Mouse (Mus musculus): ENCODE results near the gene Stard10. TPM values are rescaled to one million over a fixed set of nuclear protein-coding genes. Genes with fewer than 3 reads are reported as not detected.

The Stard10 gene
- polyA plus RNA-seq, 1 experiment from 2014 or later: 142 TPM

DNA sequence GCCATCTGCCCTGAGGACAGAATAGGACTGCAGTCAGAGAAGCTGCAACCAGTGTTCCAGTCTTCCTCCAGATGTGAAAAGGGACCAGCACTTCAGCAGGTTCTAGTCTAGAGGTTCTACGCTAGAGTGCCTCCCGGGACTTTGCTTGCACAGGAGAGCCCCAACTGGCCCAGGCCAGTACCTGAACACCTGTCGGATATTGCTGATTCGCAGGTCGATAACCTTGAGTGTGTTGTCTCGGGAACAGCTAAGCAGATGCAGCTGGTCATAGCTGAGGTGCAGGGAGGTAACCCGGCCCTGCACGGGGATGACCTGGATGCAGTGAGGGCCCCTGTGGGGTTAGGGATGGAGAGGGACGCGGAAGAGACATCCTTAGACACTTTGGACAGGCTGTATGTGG lies 26.5 kb upstream of the Stard10 start:
- Histone ChIP-seq H3K4me3 (ENCODE audit: low read depth, low read length) (no peak overlapping the region), H3K27ac (ENCODE audit: low read length) (no peak overlapping the region), H3K4me1 (ENCODE audit: control insufficient read depth, low read depth, low read length) (no peaks in the 10 kb centered on the region), H3K9me3 (replicated peaks; ENCODE audit: control insufficient read depth, low read length) (no peaks in the 10 kb centered on the region), H3K27me3 (ENCODE audit: control insufficient read depth, insufficient read depth, low read depth, low read length) (no peaks in the 10 kb centered on the region), H3K4me2 (ENCODE audit: low read depth, low read length) (no peak overlapping the region), H3K36me3 (ENCODE audit: control insufficient read depth, insufficient read depth) (no peaks in the 10 kb centered on the region), H3K9ac (ENCODE audit: low read depth, low read length) (no peak overlapping the region)
- WGBS (ENCODE audit: insufficient replicate concordance): 79% methylated on average over 10 of the region's 10 CpGs
- ATAC-seq (ENCODE audit: low read depth): no peak

DNA sequence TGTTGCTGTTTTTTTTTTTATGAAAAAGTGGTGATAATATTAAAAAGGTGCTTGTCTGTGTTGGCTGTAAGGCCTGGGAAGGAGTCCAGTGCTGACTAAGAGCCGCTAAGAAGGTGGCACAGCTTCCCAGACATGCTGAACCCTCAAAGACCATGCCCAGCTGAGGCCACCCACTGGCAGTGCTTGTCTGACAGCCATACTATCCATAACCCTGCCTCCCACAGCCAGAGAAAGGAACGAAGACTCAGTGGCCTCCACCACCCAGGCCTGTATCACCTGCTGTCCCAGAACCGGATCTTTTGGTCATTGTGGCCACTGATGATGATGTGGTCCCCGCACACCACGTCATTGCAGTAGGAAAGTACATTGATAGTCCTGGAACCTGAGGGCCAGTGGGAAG lies 25.7 kb upstream of the Stard10 start:
- H3K27me3 ChIP-seq (ENCODE audit: control insufficient read depth, insufficient read depth, low read depth, low read length): no peaks in the 10 kb centered on the region; the same call in 1 of the 2 replicates
- no peaks in the 10 kb centered on the region for H3K4me1 ChIP-seq (ENCODE audit: control insufficient read depth, low read depth, low read length)
- no peaks in the 10 kb centered on the region for H3K9me3 ChIP-seq (replicated peaks; ENCODE audit: control insufficient read depth, low read length)
- H3K4me2 ChIP-seq (ENCODE audit: low read depth, low read length): no peak overlapping the region
- no peak overlapping the region for H3K9ac ChIP-seq (ENCODE audit: low read depth, low read length)
- no peak overlapping the region for H3K4me3 ChIP-seq (ENCODE audit: low read depth, low read length)
- 66% methylated on average over 5 of the region's 5 CpGs for WGBS (ENCODE audit: insufficient replicate concordance)
- H3K36me3 ChIP-seq (ENCODE audit: control insufficient read depth, insufficient read depth): no peaks in the 10 kb centered on the region
- no peak for ATAC-seq (ENCODE audit: low read depth)
- H3K27ac ChIP-seq (ENCODE audit: low read length): no peak overlapping the region

DNA sequence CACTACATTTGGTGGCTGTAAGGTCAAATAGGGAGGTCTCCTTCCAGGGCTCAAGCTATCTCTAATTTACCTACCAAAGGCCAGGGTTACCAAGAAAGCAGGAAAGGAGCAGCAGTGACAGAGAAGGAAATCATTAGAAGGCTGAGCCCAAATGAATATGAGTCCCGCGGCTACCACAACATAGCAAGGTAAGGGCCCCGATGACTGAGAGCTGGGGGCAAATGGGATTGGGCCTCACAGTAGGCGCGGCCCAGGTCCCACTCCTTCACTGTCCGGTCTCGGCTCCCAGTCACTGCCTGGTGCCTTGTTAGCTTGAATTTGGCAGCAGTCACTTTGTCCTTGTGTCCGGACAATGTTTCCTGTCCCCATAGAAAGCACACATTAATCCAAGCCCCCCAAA lies 25.2 kb upstream of the Stard10 start:
- no peak overlapping the region for H3K27ac ChIP-seq (ENCODE audit: low read length)
- H3K27me3 ChIP-seq (ENCODE audit: control insufficient read depth, insufficient read depth, low read depth, low read length): no peaks in the 10 kb centered on the region; the same call in 1 of the 2 replicates
- ATAC-seq (ENCODE audit: low read depth): no peak
- no peak overlapping the region for H3K4me3 ChIP-seq (ENCODE audit: low read depth, low read length)
- 82% methylated on average over 8 of the region's 8 CpGs for WGBS (ENCODE audit: insufficient replicate concordance)
- H3K36me3 ChIP-seq (ENCODE audit: control insufficient read depth, insufficient read depth): no peaks in the 10 kb centered on the region
- H3K9ac ChIP-seq (ENCODE audit: low read depth, low read length): no peak overlapping the region
- peaks cover 4% of the 10 kb centered on the region for H3K4me1 ChIP-seq (ENCODE audit: control insufficient read depth, low read depth, low read length)
- no peak overlapping the region for H3K4me2 ChIP-seq (ENCODE audit: low read depth, low read length)
- no peaks in the 10 kb centered on the region for H3K9me3 ChIP-seq (replicated peaks; ENCODE audit: control insufficient read depth, low read length)

DNA sequence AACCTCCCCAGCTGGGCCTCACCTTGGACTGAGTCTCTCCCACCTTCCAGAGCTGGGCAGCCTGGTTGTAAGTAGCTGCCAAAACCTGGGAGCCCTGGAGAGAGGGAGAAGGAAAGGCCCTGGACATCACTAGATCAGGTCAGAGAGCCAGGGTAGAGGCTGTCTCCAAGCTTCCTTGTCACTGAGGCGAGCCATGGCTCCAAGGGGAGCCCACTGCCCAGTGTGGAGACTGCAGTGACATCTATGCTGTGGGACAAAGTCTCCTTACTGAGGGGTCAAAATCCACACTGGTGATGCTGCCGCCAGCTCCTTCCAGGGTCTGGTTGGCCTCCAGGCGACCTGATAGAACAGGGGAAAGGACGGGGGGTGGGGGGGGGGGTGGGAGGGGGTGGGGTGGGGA lies 24.8 kb upstream of the Stard10 start:
- WGBS (ENCODE audit: insufficient replicate concordance): 66% methylated on average over 4 of the region's 4 CpGs
- Histone ChIP-seq H3K36me3 (ENCODE audit: control insufficient read depth, insufficient read depth) (no peaks in the 10 kb centered on the region), H3K27ac (ENCODE audit: low read length) (no peak overlapping the region), H3K4me3 (ENCODE audit: low read depth, low read length) (no peak overlapping the region), H3K4me2 (ENCODE audit: low read depth, low read length) (no peak overlapping the region), H3K9me3 (replicated peaks; ENCODE audit: control insufficient read depth, low read length) (no peaks in the 10 kb centered on the region), H3K4me1 (ENCODE audit: control insufficient read depth, low read depth, low read length) (peaks cover 8% of the 10 kb centered on the region), H3K9ac (ENCODE audit: low read depth, low read length) (no peak overlapping the region), H3K27me3 (ENCODE audit: control insufficient read depth, insufficient read depth, low read depth, low read length) (no peaks in the 10 kb centered on the region; the same call in 1 of the 2 replicates)
- ATAC-seq (ENCODE audit: low read depth): no peak

DNA sequence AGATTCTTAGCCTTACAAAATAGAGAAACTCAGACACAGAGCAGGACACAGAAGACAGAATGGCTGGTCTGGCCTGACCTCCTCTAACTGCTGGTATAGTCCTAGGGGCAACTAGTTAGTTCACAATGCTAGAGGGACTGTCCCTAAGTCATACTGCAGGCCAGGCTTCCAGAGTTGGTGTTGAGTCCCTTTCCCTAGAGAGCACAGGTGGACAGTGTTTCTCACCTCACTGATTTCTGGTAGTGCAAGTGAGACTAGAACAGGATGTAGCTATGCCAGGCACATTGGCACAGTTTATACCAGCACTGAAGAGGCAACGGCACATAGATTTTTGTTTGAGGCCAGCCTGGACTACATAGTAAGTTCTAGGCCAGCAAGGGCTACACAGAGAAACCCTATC lies 24.2 kb upstream of the Stard10 start:
- Histone ChIP-seq H3K4me3 (ENCODE audit: low read depth, low read length) (no peak overlapping the region), H3K4me1 (ENCODE audit: control insufficient read depth, low read depth, low read length) (peaks cover 9% of the 10 kb centered on the region), H3K36me3 (ENCODE audit: control insufficient read depth, insufficient read depth) (no peaks in the 10 kb centered on the region), H3K27ac (ENCODE audit: low read length) (no peak overlapping the region), H3K9me3 (replicated peaks; ENCODE audit: control insufficient read depth, low read length) (no peaks in the 10 kb centered on the region), H3K27me3 (ENCODE audit: control insufficient read depth, insufficient read depth, low read depth, low read length) (no peaks in the 10 kb centered on the region; the same call in 1 of the 2 replicates), H3K9ac (ENCODE audit: low read depth, low read length) (no peak overlapping the region), H3K4me2 (ENCODE audit: low read depth, low read length) (no peak overlapping the region)
- 85% methylated on average over 1 of the region's 1 CpGs for WGBS (ENCODE audit: insufficient replicate concordance)
- ATAC-seq (ENCODE audit: low read depth): no peak

DNA sequence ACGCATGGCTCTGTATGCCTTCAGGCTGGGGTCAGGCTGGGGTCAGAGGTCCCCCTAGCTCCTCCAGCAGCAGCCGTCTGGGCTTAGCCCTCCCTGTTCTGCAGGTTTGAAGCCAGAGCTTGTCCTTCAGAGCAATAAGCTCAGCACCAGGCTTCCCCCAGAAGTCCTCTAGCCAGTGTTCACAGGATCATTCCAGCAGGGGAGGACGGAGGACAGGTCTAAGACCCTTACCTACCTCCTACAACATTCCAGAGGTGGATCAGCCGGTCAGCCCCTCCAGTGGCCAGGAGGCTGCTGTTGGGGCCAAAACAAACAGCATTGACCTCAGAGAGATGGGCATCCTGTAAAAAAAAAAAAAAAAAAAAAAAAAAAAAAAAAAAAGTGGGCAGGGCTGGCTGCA lies 23.7 kb upstream of the Stard10 start:
- Histone ChIP-seq H3K9ac (ENCODE audit: low read depth, low read length) (no peak overlapping the region), H3K9me3 (replicated peaks; ENCODE audit: control insufficient read depth, low read length) (no peaks in the 10 kb centered on the region), H3K4me2 (ENCODE audit: low read depth, low read length) (no peak overlapping the region), H3K4me1 (ENCODE audit: control insufficient read depth, low read depth, low read length) (peaks cover 9% of the 10 kb centered on the region), H3K27ac (ENCODE audit: low read length) (no peak overlapping the region), H3K36me3 (ENCODE audit: control insufficient read depth, insufficient read depth) (no peaks in the 10 kb centered on the region), H3K27me3 (ENCODE audit: control insufficient read depth, insufficient read depth, low read depth, low read length) (no peaks in the 10 kb centered on the region; the same call in 1 of the 2 replicates), H3K4me3 (ENCODE audit: low read depth, low read length) (no peak overlapping the region)
- WGBS (ENCODE audit: insufficient replicate concordance): 69% methylated on average over 4 of the region's 4 CpGs
- no peak for ATAC-seq (ENCODE audit: low read depth)

- H3K4me3 ChIP-seq (ENCODE audit: low read depth, low read length): no peak overlapping the region
- no peaks in the 10 kb centered on the region for H3K9me3 ChIP-seq (replicated peaks; ENCODE audit: control insufficient read depth, low read length)
- H3K36me3 ChIP-seq (ENCODE audit: control insufficient read depth, insufficient read depth): no peaks in the 10 kb centered on the region
- no peak overlapping the region for H3K9ac ChIP-seq (ENCODE audit: low read depth, low read length)
- no peaks in the 10 kb centered on the region; the same call in 1 of the 2 replicates for H3K27me3 ChIP-seq (ENCODE audit: control insufficient read depth, insufficient read depth, low read depth, low read length)
- peaks cover 9% of the 10 kb centered on the region for H3K4me1 ChIP-seq (ENCODE audit: control insufficient read depth, low read depth, low read length)
- no peak for ATAC-seq (ENCODE audit: low read depth)
- H3K27ac ChIP-seq (ENCODE audit: low read length): no peak overlapping the region
- 66% methylated on average over 4 of the region's 4 CpGs for WGBS (ENCODE audit: insufficient replicate concordance)
- no peak overlapping the region for H3K4me2 ChIP-seq (ENCODE audit: low read depth, low read length)
These were observed 23.3 kb upstream of the Stard10 start for GRCm38 (mm10) chr7:101293611-101294010.

- Histone ChIP-seq H3K9ac (ENCODE audit: low read depth, low read length) (no peak overlapping the region), H3K4me3 (ENCODE audit: low read depth, low read length) (no peak overlapping the region), H3K36me3 (ENCODE audit: control insufficient read depth, insufficient read depth) (no peaks in the 10 kb centered on the region), H3K4me2 (ENCODE audit: low read depth, low read length) (no peak overlapping the region), H3K27ac (ENCODE audit: low read length) (no peak overlapping the region), H3K4me1 (ENCODE audit: control insufficient read depth, low read depth, low read length) (peaks cover 11% of the 10 kb centered on the region), H3K27me3 (ENCODE audit: control insufficient read depth, insufficient read depth, low read depth, low read length) (no peaks in the 10 kb centered on the region; the same call in 1 of the 2 replicates), H3K9me3 (replicated peaks; ENCODE audit: control insufficient read depth, low read length) (no peaks in the 10 kb centered on the region)
- WGBS (ENCODE audit: insufficient replicate concordance): 60% methylated on average over 1 of the region's 1 CpGs
- ATAC-seq (ENCODE audit: low read depth): no peak
These were observed 21.4 kb upstream of the Stard10 start for GRCm38 (mm10) chr7:101295438-101295837.

GRCm38 (mm10) chr7:101296252-101297022 lies 20.4 kb upstream of the Stard10 start:
- no peak overlapping the region for H3K4me3 ChIP-seq (ENCODE audit: low read depth, low read length)
- peak; percentile 52 for ATAC-seq (ENCODE audit: low read depth)
- 16% methylated on average over 35 of the region's 35 CpGs for WGBS (ENCODE audit: insufficient replicate concordance)
- peaks cover 11% of the 10 kb centered on the region for H3K4me1 ChIP-seq (ENCODE audit: control insufficient read depth, low read depth, low read length)
- H3K9ac ChIP-seq (ENCODE audit: low read depth, low read length): no peak overlapping the region
- no peak overlapping the region for H3K27ac ChIP-seq (ENCODE audit: low read length)
- H3K27me3 ChIP-seq (ENCODE audit: control insufficient read depth, insufficient read depth, low read depth, low read length): no peaks in the 10 kb centered on the region; the same call in 1 of the 2 replicates
- no peaks in the 10 kb centered on the region for H3K36me3 ChIP-seq (ENCODE audit: control insufficient read depth, insufficient read depth)
- H3K4me2 ChIP-seq (ENCODE audit: low read depth, low read length): peak overlapping the region; percentile 41
- no peaks in the 10 kb centered on the region for H3K9me3 ChIP-seq (replicated peaks; ENCODE audit: control insufficient read depth, low read length)

Data from liver, embryonic 16.5 days (tissue).